Mouse (Mus musculus): Measurements from ENCODE around the gene Cd2. TPM values are rescaled to one million over a fixed set of nuclear protein-coding genes. Genes with fewer than 3 reads are reported as not detected.

The Cd2 gene
- total and polyA plus RNA-seq, 3 experiments: not detected

- no peaks in the 10 kb centered on the region for H3K9me3 ChIP-seq (replicated peaks; ENCODE audit: insufficient read depth, low read length)
- no peaks in the 10 kb centered on the region for H3K4me1 ChIP-seq (ENCODE audit: control insufficient read depth in 1 of 2, insufficient read depth in 2 of 2, low read length in 2 of 2)
- no peak overlapping the region for H3K27ac ChIP-seq (ENCODE audit: control insufficient read depth, low read depth, low read length)
- DNase-seq (ENCODE audit: low read depth, low spot score): no peak
- no peaks in the 10 kb centered on the region for H3K79me2 ChIP-seq (ENCODE audit: control insufficient read depth, insufficient read depth, low read length, poor library complexity)
- no peak overlapping the region for H3K9ac ChIP-seq (ENCODE audit: control insufficient read depth, low read depth, low read length, poor library complexity, severe bottlenecking)
- H3K4me3 ChIP-seq (ENCODE audit: control insufficient read depth in 1 of 2, insufficient read depth in 1 of 2, low read depth in 2 of 2, low read length in 2 of 2): no peak overlapping the region
- H3K36me3 ChIP-seq (ENCODE audit: control insufficient read depth in 1 of 2, insufficient read depth in 2 of 2, low read length in 2 of 2): no peaks in the 10 kb centered on the region
- H3K27me3 ChIP-seq (ENCODE audit: control insufficient read depth in 1 of 2, insufficient read depth in 2 of 2, low read length in 2 of 2): no peaks in the 10 kb centered on the region
- TF ChIP-seq JUND (IDR thresholded peaks at IDR 0.05; ENCODE audit: low read depth, low read length): no peak
- TF ChIP-seq NELFE (IDR thresholded peaks at IDR 0.05; ENCODE audit: low read depth, low read length): no peak
- TF ChIP-seq CTCF (IDR thresholded peaks at IDR 0.05 in 2 of 3, conservative IDR thresholded peaks at IDR 0.05 in 1 of 3; ENCODE audit: control insufficient read depth in 1 of 3, insufficient read depth in 1 of 3, low read depth in 2 of 3, low read length in 3 of 3, poor library complexity in 1 of 3, severe bottlenecking in 1 of 3): no peak
- TF ChIP-seq TBP (IDR thresholded peaks at IDR 0.05; ENCODE audit: low read depth, low read length): no peak
- TF ChIP-seq RCOR1 (IDR thresholded peaks at IDR 0.05; ENCODE audit: low read depth, low read length): no peak
- TF ChIP-seq MAFK (IDR thresholded peaks at IDR 0.05; ENCODE audit: borderline replicate concordance, low read depth, low read length): no peak
- TF ChIP-seq TCF12 (IDR thresholded peaks at IDR 0.05; ENCODE audit: low read depth, low read length): no peak
- TF ChIP-seq ETS1 (IDR thresholded peaks at IDR 0.05; ENCODE audit: low read depth, low read length): no peak
- no peak for TF ChIP-seq TAL1 (IDR thresholded peaks at IDR 0.05; ENCODE audit: low read length)
- TF ChIP-seq MEF2A (IDR thresholded peaks at IDR 0.05; ENCODE audit: extremely low read depth, insufficient replicate concordance, low read depth, low read length, poor library complexity, severe bottlenecking): no peak
- no peak for TF ChIP-seq ZKSCAN1 (IDR thresholded peaks at IDR 0.05; ENCODE audit: low read depth, low read length)
- no peak for TF ChIP-seq MXI1 (IDR thresholded peaks at IDR 0.05; ENCODE audit: low read depth, low read length)
- TF ChIP-seq ZMIZ1 (IDR thresholded peaks at IDR 0.05; ENCODE audit: low read depth, low read length): no peak
- TF ChIP-seq GABPA (IDR thresholded peaks at IDR 0.05; ENCODE audit: low read depth, low read length): no peak
- no peak for TF ChIP-seq RAD21 (IDR thresholded peaks at IDR 0.05; ENCODE audit: low read depth, low read length)
- TF ChIP-seq POLR2AphosphoS2 (IDR thresholded peaks at IDR 0.05; ENCODE audit: low read length): no peak
- no peak for TF ChIP-seq CHD1 (IDR thresholded peaks at IDR 0.05; ENCODE audit: low read depth, low read length)
- TF ChIP-seq SMC3 (IDR thresholded peaks at IDR 0.05; ENCODE audit: low read depth, low read length): no peak
These were observed 1.7 kb upstream of the Cd2 start for GRCm38 (mm10) chr3:101289406-101289805.

- Histone ChIP-seq H3K9me3 (replicated peaks; ENCODE audit: insufficient read depth, low read length) (no peaks in the 10 kb centered on the region), H3K9ac (ENCODE audit: control insufficient read depth, low read depth, low read length, poor library complexity, severe bottlenecking) (no peak overlapping the region), H3K27me3 (ENCODE audit: control insufficient read depth in 1 of 2, insufficient read depth in 2 of 2, low read length in 2 of 2) (no peaks in the 10 kb centered on the region), H3K36me3 (ENCODE audit: control insufficient read depth in 1 of 2, insufficient read depth in 2 of 2, low read length in 2 of 2) (no peaks in the 10 kb centered on the region), H3K79me2 (ENCODE audit: control insufficient read depth, insufficient read depth, low read length, poor library complexity) (no peaks in the 10 kb centered on the region), H3K4me1 (ENCODE audit: control insufficient read depth in 1 of 2, insufficient read depth in 2 of 2, low read length in 2 of 2) (no peaks in the 10 kb centered on the region), H3K27ac (ENCODE audit: control insufficient read depth, low read depth, low read length) (no peak overlapping the region), H3K4me3 (ENCODE audit: control insufficient read depth in 1 of 2, insufficient read depth in 1 of 2, low read depth in 2 of 2, low read length in 2 of 2) (no peak overlapping the region)
- TF ChIP-seq POLR2A (IDR thresholded peaks at IDR 0.05; ENCODE audit: control insufficient read depth in 1 of 2, insufficient read depth in 1 of 2, low read depth in 1 of 2, low read length in 2 of 2, poor library complexity in 1 of 2) (no peak), KAT2A (conservative IDR thresholded peaks at IDR 0.05; ENCODE audit: low read depth, low read length) (no peak), USF1 (IDR thresholded peaks at IDR 0.05; ENCODE audit: low read depth, low read length) (no peak), MAFK (IDR thresholded peaks at IDR 0.05; ENCODE audit: borderline replicate concordance, low read depth, low read length) (no peak), ELF1 (IDR thresholded peaks at IDR 0.05; ENCODE audit: low read depth, low read length) (no peak), POLR2AphosphoS5 (IDR thresholded peaks at IDR 0.05; ENCODE audit: borderline replicate concordance, low read depth, low read length) (no peak), ZC3H11A (IDR thresholded peaks at IDR 0.05; ENCODE audit: low read depth, low read length) (no peak), ZMIZ1 (IDR thresholded peaks at IDR 0.05; ENCODE audit: low read depth, low read length) (no peak), POLR2AphosphoS2 (IDR thresholded peaks at IDR 0.05; ENCODE audit: low read length) (no peak), TAL1 (IDR thresholded peaks at IDR 0.05; ENCODE audit: low read length) (no peak), CHD2 (IDR thresholded peaks at IDR 0.05; ENCODE audit: low read length) (no peak), ZKSCAN1 (IDR thresholded peaks at IDR 0.05; ENCODE audit: low read depth, low read length) (no peak)
- DNase-seq (ENCODE audit: low read depth, low spot score): no peak
These were observed 1.1 kb downstream of the Cd2 start for GRCm38 (mm10) chr3:101286336-101287325.

Data from MEL (cell line).